In the genomic region with DNA sequence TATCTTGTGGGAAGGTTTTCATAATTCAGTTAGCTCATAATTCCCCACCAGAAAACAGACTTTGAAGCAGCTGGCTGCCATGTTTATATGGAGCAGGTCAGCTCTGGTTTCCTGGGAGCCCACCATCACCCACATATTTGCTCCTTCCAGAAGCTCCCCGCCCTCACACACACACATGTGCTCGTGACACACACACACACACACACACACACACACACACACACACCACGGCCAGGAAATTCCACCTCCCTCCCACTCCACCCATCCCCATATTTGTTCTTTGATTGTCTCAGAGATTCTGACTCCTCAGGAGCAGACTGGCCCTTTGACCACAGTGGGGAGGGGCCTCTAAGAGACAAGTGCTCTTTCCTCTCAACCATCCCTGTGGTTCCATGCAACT, we compare ENCODE assay signal across 18 mouse cellular contexts. TPM values are rescaled to one million over a fixed set of nuclear protein-coding genes. Genes with fewer than 3 reads are reported as not detected.
A peak's percentile ranks its signal among the peaks of the same experiment; 100 is the strongest.
DNase-seq lines count a peak whose midpoint lies in the region; TF ChIP-seq lines count a peak whose summit lies in the region.
"Had no signal": no experiment of that assay in that cellular context is flagged by ENCODE, and none has a peak within 500 bp of the region (broad histone marks: within the 10 kb centered on the region; RNA-seq: fewer than 3 reads in every experiment).

No protein-coding gene starts in this region.

- no peak for DNase-seq in lung, postnatal 10 days
- DNase-seq: adrenal gland, adult 2 months; adrenal gland, adult 8-10 months; adrenal gland, postnatal 10 days; adrenal gland, postnatal 14 days; adrenal gland, postnatal 25 days; adrenal gland, postnatal 36 days; B cell, adult 2 months; cerebellum, adult 11 months; cerebellum, adult 11-12 months; cerebellum, adult 18-20 months; cerebellum, adult 2 months had no signal

- H3K27me3 ChIP-seq in myocyte (ENCODE audit: control insufficient read depth, insufficient read depth, insufficient read length) = no peaks in the 10 kb centered on the region
- H3K27me3 ChIP-seq: CH12.LX, Patski had no signal

- TF ChIP-seq POLR2A in myocyte (IDR thresholded peaks at IDR 0.05; ENCODE audit: insufficient read length, low read depth) = no peak

- no peaks in the 10 kb centered on the region for H3K79me2 ChIP-seq in myocyte (ENCODE audit: control insufficient read depth, insufficient read depth)

- peak overlapping the region; percentile 13 for H3K4me2 ChIP-seq in myocyte (ENCODE audit: low read depth)

- no peak overlapping the region for H3K4me3 ChIP-seq in myocyte

- H3K36me3 ChIP-seq in myocyte (ENCODE audit: control insufficient read depth, insufficient read depth) = no peaks in the 10 kb centered on the region
- H3K36me3 ChIP-seq: G1E had no signal

- no peak overlapping the region for H3ac ChIP-seq in myocyte (ENCODE audit: control insufficient read depth, insufficient read length)

TF ChIP-seq in myocyte, 11 proteins besides CTCF, POLR2A, EP300 and RAD21:
- TF ChIP-seq TCF3 (IDR thresholded peaks at IDR 0.05; ENCODE audit: insufficient read length, low read depth) (no peak), MYOG (IDR thresholded peaks at IDR 0.05; ENCODE audit: control insufficient read depth in 1 of 3, insufficient read depth in 1 of 3, insufficient read length in 2 of 3, low read depth in 2 of 3) (peak in 2 of 3 experiments; percentile 40 to 74), MYOD1 (IDR thresholded peaks at IDR 0.05; ENCODE audit: control insufficient read depth in 1 of 3, insufficient read length in 2 of 3, low read depth in 2 of 3) (peak in 2 of 3 experiments; percentile 29 to 69)
TF ChIP-seq in myocyte: peak in this region for 2.

RNA-seq across cellular contexts. Expression of gene Cgnl1, which starts 50.6 kb away (rescaled TPM):
- 3.7 TPM for polyA plus RNA-seq in myocyte (2012; fragmentation: generic; extraction: Trizol)
- polyA plus RNA-seq: activated CD4-positive, CD25-positive, alpha-beta regulatory T cell, adult 4 months; CD4-positive, CD25-positive, alpha-beta regulatory T cell, adult 4 months had no signal
